Mouse (Mus musculus): ENCODE results near the gene Ruvbl1. TPM values are rescaled to one million over a fixed set of nuclear protein-coding genes. Genes with fewer than 3 reads are reported as not detected.

The Ruvbl1 gene
- polyA plus RNA-seq, 1 experiment: 52.1 TPM

GRCm38 (mm10) chr6:88502030-88502970, 37.1 kb downstream of the Ruvbl1 start:
- no peaks in the 10 kb centered on the region; the same call in 1 of the 2 replicates for H3K4me1 ChIP-seq (replicated peaks; ENCODE audit: control insufficient read depth, insufficient read depth, low read length)
- H3K27ac ChIP-seq (ENCODE audit: control insufficient read depth, insufficient read depth, low read length): no peak overlapping the region
- no peak overlapping the region for H3K4me3 ChIP-seq (ENCODE audit: control insufficient read depth, insufficient read depth, low read length)
- 90% methylated on average over 13 of the region's 13 CpGs for WGBS
- no peak for DNase-seq
- no peak for TF ChIP-seq POLR2A (IDR thresholded peaks at IDR 0.05; ENCODE audit: control insufficient read depth, extremely low read depth, insufficient read depth, low read length, poor library complexity)
- no peak for TF ChIP-seq CTCF (IDR thresholded peaks at IDR 0.05; ENCODE audit: borderline replicate concordance, control insufficient read depth, extremely low read depth, insufficient read depth, low read length, poor library complexity)
- H3K27me3 ChIP-seq (ENCODE audit: control insufficient read depth, insufficient read depth, low read length): no peaks in the 10 kb centered on the region; the same call in 1 of the 2 replicates
- peaks cover 42% of the 10 kb centered on the region for H3K36me3 ChIP-seq (ENCODE audit: control insufficient read depth, insufficient read depth, low read length)

- H3K27ac ChIP-seq (ENCODE audit: control insufficient read depth, insufficient read depth, low read length): no peak overlapping the region
- DNase-seq: no peak
- TF ChIP-seq POLR2A (IDR thresholded peaks at IDR 0.05; ENCODE audit: control insufficient read depth, extremely low read depth, insufficient read depth, low read length, poor library complexity) (no peak), CTCF (IDR thresholded peaks at IDR 0.05; ENCODE audit: borderline replicate concordance, control insufficient read depth, extremely low read depth, insufficient read depth, low read length, poor library complexity) (no peak)
- H3K27me3 ChIP-seq (ENCODE audit: control insufficient read depth, insufficient read depth, low read length): no peaks in the 10 kb centered on the region; the same call in 1 of the 2 replicates
- no peaks in the 10 kb centered on the region; the same call in 1 of the 2 replicates for H3K4me1 ChIP-seq (replicated peaks; ENCODE audit: control insufficient read depth, insufficient read depth, low read length)
- WGBS: 95% methylated on average over 4 of the region's 4 CpGs
- peaks cover 50% of the 10 kb centered on the region for H3K36me3 ChIP-seq (ENCODE audit: control insufficient read depth, insufficient read depth, low read length)
- no peak overlapping the region for H3K4me3 ChIP-seq (ENCODE audit: control insufficient read depth, insufficient read depth, low read length)
Measured at GRCm38 (mm10) chr6:88503044-88503443, 37.8 kb downstream of the Ruvbl1 start.

- Histone ChIP-seq H3K27me3 (ENCODE audit: control insufficient read depth, insufficient read depth, low read length) (no peaks in the 10 kb centered on the region), H3K36me3 (ENCODE audit: control insufficient read depth, insufficient read depth, low read length) (peaks cover 51% of the 10 kb centered on the region), H3K4me3 (ENCODE audit: control insufficient read depth, insufficient read depth, low read length) (no peak overlapping the region), H3K4me1 (replicated peaks; ENCODE audit: control insufficient read depth, insufficient read depth, low read length) (peaks cover 10% of the 10 kb centered on the region), H3K27ac (ENCODE audit: control insufficient read depth, insufficient read depth, low read length) (no peak overlapping the region)
- TF ChIP-seq CTCF (IDR thresholded peaks at IDR 0.05; ENCODE audit: borderline replicate concordance, control insufficient read depth, extremely low read depth, insufficient read depth, low read length, poor library complexity): no peak
- TF ChIP-seq POLR2A (IDR thresholded peaks at IDR 0.05; ENCODE audit: control insufficient read depth, extremely low read depth, insufficient read depth, low read length, poor library complexity): no peak
- no peak for DNase-seq
- 97% methylated on average over 8 of the region's 8 CpGs for WGBS
Measured at GRCm38 (mm10) chr6:88513984-88514383, 48.8 kb downstream of the Ruvbl1 start.

GRCm38 (mm10) chr6:88514546-88514945, 49.3 kb downstream of the Ruvbl1 start:
- Histone ChIP-seq H3K27me3 (ENCODE audit: control insufficient read depth, insufficient read depth, low read length) (no peaks in the 10 kb centered on the region), H3K4me1 (replicated peaks; ENCODE audit: control insufficient read depth, insufficient read depth, low read length) (peaks cover 14% of the 10 kb centered on the region), H3K4me3 (ENCODE audit: control insufficient read depth, insufficient read depth, low read length) (no peak overlapping the region), H3K36me3 (ENCODE audit: control insufficient read depth, insufficient read depth, low read length) (peaks cover 50% of the 10 kb centered on the region), H3K27ac (ENCODE audit: control insufficient read depth, insufficient read depth, low read length) (no peak overlapping the region)
- no peak for DNase-seq
- 98% methylated on average over 4 of the region's 4 CpGs for WGBS
- no peak for TF ChIP-seq CTCF (IDR thresholded peaks at IDR 0.05; ENCODE audit: borderline replicate concordance, control insufficient read depth, extremely low read depth, insufficient read depth, low read length, poor library complexity)
- TF ChIP-seq POLR2A (IDR thresholded peaks at IDR 0.05; ENCODE audit: control insufficient read depth, extremely low read depth, insufficient read depth, low read length, poor library complexity): no peak

- Histone ChIP-seq H3K4me1 (replicated peaks; ENCODE audit: control insufficient read depth, insufficient read depth, low read length) (peaks cover 14% of the 10 kb centered on the region), H3K36me3 (ENCODE audit: control insufficient read depth, insufficient read depth, low read length) (peaks cover 37% of the 10 kb centered on the region), H3K4me3 (ENCODE audit: control insufficient read depth, insufficient read depth, low read length) (no peak overlapping the region), H3K27me3 (ENCODE audit: control insufficient read depth, insufficient read depth, low read length) (no peaks in the 10 kb centered on the region), H3K27ac (ENCODE audit: control insufficient read depth, insufficient read depth, low read length) (no peak overlapping the region)
- WGBS: 93% methylated on average over 8 of the region's 8 CpGs
- DNase-seq: no peak
- no peak for TF ChIP-seq POLR2A (IDR thresholded peaks at IDR 0.05; ENCODE audit: control insufficient read depth, extremely low read depth, insufficient read depth, low read length, poor library complexity)
Measured at GRCm38 (mm10) chr6:88515971-88516370, 50.8 kb downstream of the Ruvbl1 start.

- no peaks in the 10 kb centered on the region for H3K27me3 ChIP-seq (ENCODE audit: control insufficient read depth, insufficient read depth, low read length)
- no peak overlapping the region for H3K27ac ChIP-seq (ENCODE audit: control insufficient read depth, insufficient read depth, low read length)
- 89% methylated on average over 5 of the region's 5 CpGs for WGBS
- no peak overlapping the region for H3K4me3 ChIP-seq (ENCODE audit: control insufficient read depth, insufficient read depth, low read length)
- peaks cover 30% of the 10 kb centered on the region for H3K36me3 ChIP-seq (ENCODE audit: control insufficient read depth, insufficient read depth, low read length)
- H3K4me1 ChIP-seq (replicated peaks; ENCODE audit: control insufficient read depth, insufficient read depth, low read length): peaks cover 14% of the 10 kb centered on the region
- TF ChIP-seq CTCF (IDR thresholded peaks at IDR 0.05; ENCODE audit: borderline replicate concordance, control insufficient read depth, extremely low read depth, insufficient read depth, low read length, poor library complexity) (no peak), POLR2A (IDR thresholded peaks at IDR 0.05; ENCODE audit: control insufficient read depth, extremely low read depth, insufficient read depth, low read length, poor library complexity) (no peak)
- DNase-seq: no peak
Measured at GRCm38 (mm10) chr6:88516667-88517066, 51.5 kb downstream of the Ruvbl1 start.

All from thymus, adult 2 months (tissue).